Mouse (Mus musculus) stomach, postnatal 0 days (tissue): ENCODE measurements at regions not wholly inside any gene's neighbourhood (a gene's known extent, or its start where the extent isn't known, plus 50 kb on each side); places are given as distances from the start of the nearest gene placed in this dataset.

Source experiments
- ATAC-seq: fragments of 200-750 bp; cut with Nextera tagmentation; 2 replicates; pipeline ENCODE4 v1.8.0; 2017; ENCODE audit not compliant: low FRiP score, low TSS enrichment
- DNase-seq: peaks from one replicate; pipeline ENCODE4 v3.0.0-alpha.2; 2016; ENCODE audit warnings: low spot score
- H3K27ac ChIP-seq: fragments of 300-500 bp; sonication (generic); replicated peaks from 2 replicates; pipeline ENCODE4 v1.5.1; 2014; ENCODE audit warnings: mild to moderate bottlenecking, control low read depth
- H3K27me3 ChIP-seq: fragments of 300-500 bp; sonication (generic); 2 replicates; pipeline ENCODE4 v1.6.1; 2014; ENCODE audit warnings: low read length; ENCODE audit not compliant: control insufficient read depth, insufficient read depth
- H3K36me3 ChIP-seq: fragments of 300-500 bp; sonication (generic); 2 replicates; pipeline ENCODE4 v1.6.1; 2014; ENCODE audit warnings: low read length, mixed read lengths; ENCODE audit not compliant: control insufficient read depth, insufficient read depth
- H3K4me1 ChIP-seq: fragments of 300-500 bp; sonication (generic); replicated peaks from 2 replicates; pipeline ENCODE4 v1.6.1; 2014; ENCODE audit warnings: antibody characterized with exemption; ENCODE audit not compliant: control insufficient read depth, insufficient read depth
- H3K4me2 ChIP-seq: fragments of 300-500 bp; sonication (generic); replicated peaks from 2 replicates; pipeline ENCODE4 v1.6.1; 2014; ENCODE audit warnings: low read depth, mild to moderate bottlenecking, control low read depth, moderate library complexity
- H3K4me3 ChIP-seq: fragments of 300-500 bp; sonication (generic); 2 replicates; pipeline ENCODE4 v1.5.1; 2014; ENCODE audit warnings: low read depth, low read length, control low read depth
- H3K9ac ChIP-seq: fragments of 300-500 bp; sonication (generic); 2 replicates; pipeline ENCODE4 v1.6.1; 2014; ENCODE audit warnings: mild to moderate bottlenecking, low read length, control low read depth, mixed read lengths
- H3K9me3 ChIP-seq: fragments of 300-500 bp; sonication (generic); 2 replicates; pipeline ENCODE4 v1.6.1; 2016; ENCODE audit warnings: low read length; ENCODE audit not compliant: control insufficient read depth
- CTCF ChIP-seq: IDR thresholded peaks from 2 replicates; pipeline ENCODE4 v1.5.1; 2016; ENCODE audit warnings: antibody characterized with exemption, low read depth, mild to moderate bottlenecking, moderate library complexity
- EP300 ChIP-seq: optimal IDR thresholded peaks from 2 replicates; pipeline ENCODE3; 2016; ENCODE audit warnings: antibody characterized with exemption
- WGBS: fragments of 180-500 bp; shearing (Covaris S2); extraction: QIAGEN DNeasy Blood & Tissue Kit; methylation state at CpG from one replicate; pipeline ENCODE4 v1.1.7; 2014; 5-methylcytosine and 5-hydroxymethylcytosine counted together

GRCm38 (mm10) chr14:115037086-115037793, 54.8 kb upstream of the Gpc5 start:
- Histone ChIP-seq H3K9me3 (no peaks in the 10 kb centered on the region), H3K4me3 (no peak overlapping the region), H3K9ac (no peak overlapping the region), H3K27me3 (no peaks in the 10 kb centered on the region), H3K4me2 (no peak overlapping the region), H3K4me1 (no peaks in the 10 kb centered on the region), H3K36me3 (no peaks in the 10 kb centered on the region), H3K27ac (no peak overlapping the region)
- WGBS: 47% methylated on average over 5 of the region's 5 CpGs
- ATAC-seq: no peak
- DNase-seq: no peak
- TF ChIP-seq CTCF: no peak
- TF ChIP-seq EP300: no peak

GRCm38 (mm10) chr14:115038788-115039187, 53.2 kb upstream of the Gpc5 start:
- H3K4me3 ChIP-seq: no peak overlapping the region
- no peaks in the 10 kb centered on the region for H3K4me1 ChIP-seq
- no peak overlapping the region for H3K27ac ChIP-seq
- DNase-seq: no peak
- H3K9me3 ChIP-seq: no peaks in the 10 kb centered on the region
- no peaks in the 10 kb centered on the region for H3K27me3 ChIP-seq
- no peak for TF ChIP-seq CTCF
- no peak for TF ChIP-seq EP300
- no peak overlapping the region for H3K9ac ChIP-seq
- 76% methylated on average over 5 of the region's 5 CpGs for WGBS
- peaks cover 3% of the 10 kb centered on the region; the same call in 1 of the 2 replicates for H3K36me3 ChIP-seq
- no peak for ATAC-seq
- H3K4me2 ChIP-seq: no peak overlapping the region

GRCm38 (mm10) chr14:115039524-115039923, 52.5 kb upstream of the Gpc5 start:
- Histone ChIP-seq H3K4me2 (no peak overlapping the region), H3K4me1 (no peaks in the 10 kb centered on the region), H3K4me3 (no peak overlapping the region), H3K9me3 (no peaks in the 10 kb centered on the region), H3K27ac (no peak overlapping the region), H3K9ac (no peak overlapping the region), H3K27me3 (no peaks in the 10 kb centered on the region), H3K36me3 (peaks cover 3% of the 10 kb centered on the region; the same call in 1 of the 2 replicates)
- no peak for DNase-seq
- TF ChIP-seq CTCF (no peak), EP300 (no peak)
- no peak for ATAC-seq
- 72% methylated on average over 5 of the region's 5 CpGs for WGBS

- H3K4me1 ChIP-seq: no peaks in the 10 kb centered on the region
- peak overlapping the region; percentile 92 for H3K4me2 ChIP-seq
- H3K9ac ChIP-seq: peak overlapping the region; percentile 95
- peak overlapping the region; percentile 61 for H3K27ac ChIP-seq
- ATAC-seq (peak; percentile 37), DNase-seq (no peak)
- TF ChIP-seq CTCF (no peak), EP300 (no peak)
- WGBS: under 1% methylated on average over 28 of the region's 30 CpGs
- H3K9me3 ChIP-seq: no peaks in the 10 kb centered on the region
- no peaks in the 10 kb centered on the region for H3K27me3 ChIP-seq
- peak overlapping the region; percentile 90 for H3K4me3 ChIP-seq
- peaks cover 3% of the 10 kb centered on the region; the same call in 1 of the 2 replicates for H3K36me3 ChIP-seq
Measured at GRCm38 (mm10) chr14:115040091-115040571, 51.9 kb upstream of the Gpc5 start.

- Histone ChIP-seq H3K4me2 (peak overlapping the region; percentile 92), H3K4me1 (no peaks in the 10 kb centered on the region), H3K4me3 (peak overlapping the region; percentile 90), H3K27ac (peak overlapping the region; percentile 96), H3K27me3 (no peaks in the 10 kb centered on the region), H3K9ac (peak overlapping the region; percentile 95), H3K36me3 (peaks cover 3% of the 10 kb centered on the region; the same call in 1 of the 2 replicates), H3K9me3 (no peaks in the 10 kb centered on the region)
- ATAC-seq: peak; percentile 91
- under 1% methylated on average over 64 of the region's 94 CpGs for WGBS
- no peak for TF ChIP-seq CTCF
- no peak for TF ChIP-seq EP300
- DNase-seq: peak; percentile 93
Measured at GRCm38 (mm10) chr14:115040578-115041206, 51.3 kb upstream of the Gpc5 start.

GRCm38 (mm10) chr14:115041336-115042054, 50.5 kb upstream of the Gpc5 start:
- peak; percentile 65 for ATAC-seq
- no peaks in the 10 kb centered on the region for H3K27me3 ChIP-seq
- TF ChIP-seq EP300: no peak
- TF ChIP-seq CTCF: no peak
- WGBS: 1% methylated on average over 15 of the region's 126 CpGs
- no peaks in the 10 kb centered on the region for H3K9me3 ChIP-seq
- H3K27ac ChIP-seq: peak overlapping the region; percentile 96
- peaks cover 3% of the 10 kb centered on the region; the same call in 1 of the 2 replicates for H3K36me3 ChIP-seq
- no peaks in the 10 kb centered on the region for H3K4me1 ChIP-seq
- DNase-seq: peak; percentile 46
- peak overlapping the region; percentile 92 for H3K4me2 ChIP-seq
- peak overlapping the region; percentile 95 for H3K9ac ChIP-seq
- H3K4me3 ChIP-seq: peak overlapping the region; percentile 90
